Mouse (Mus musculus) bone marrow macrophage, adult 2 months (primary cell): Measurements from ENCODE around the gene Emc9.

Experiments used
- CTCF ChIP-seq: IDR thresholded peaks from 2 replicates; pipeline ENCODE4 v1.5.1; 2012; ENCODE audit warnings: low read depth, mild to moderate bottlenecking, low read length, moderate library complexity
- POLR2A ChIP-seq: IDR thresholded peaks from 2 replicates; pipeline ENCODE4 v1.6.1; 2012; ENCODE audit warnings: mild to moderate bottlenecking, low read depth, low read length, borderline replicate concordance

GRCm38 (mm10) chr14:55536116-55536745 lies 48.9 kb downstream of the Emc9 start:
- TF ChIP-seq CTCF (peak; percentile 66), POLR2A (no peak)
